Mouse (Mus musculus) forebrain, embryonic 15.5 days (tissue): ENCODE measurements at regions not wholly inside any gene's neighbourhood (a gene's known extent, or its start where the extent isn't known, plus 50 kb on each side); places are given as distances from the start of the nearest gene placed in this dataset.
A peak's percentile ranks its signal among the peaks of the same experiment; 100 is the strongest.

Experiments used
- ATAC-seq: fragments of 200-750 bp; cut with Nextera tagmentation; replicated peaks from 2 replicates; pipeline ENCODE4 v1.8.0; 2017; ENCODE audit warnings: mild to moderate bottlenecking, moderate TSS enrichment, moderate library complexity
- H3K27ac ChIP-seq: fragments of 300-500 bp; sonication (generic); replicated peaks from 2 replicates; pipeline ENCODE4 v1.5.1; 2015; ENCODE audit warnings: mild to moderate bottlenecking, inconsistent platforms
- H3K27me3 ChIP-seq: fragments of 300-500 bp; sonication (generic); 2 replicates; pipeline ENCODE4 v1.6.1; 2015; ENCODE audit warnings: inconsistent platforms
- H3K36me3 ChIP-seq: fragments of 300-500 bp; sonication (generic); 2 replicates; pipeline ENCODE4 v1.6.1; 2015; ENCODE audit warnings: mild to moderate bottlenecking, inconsistent platforms
- H3K4me1 ChIP-seq: fragments of 300-500 bp; sonication (generic); 2 replicates; pipeline ENCODE4 v1.6.1; 2015; ENCODE audit warnings: inconsistent platforms
- H3K4me2 ChIP-seq: fragments of 300-500 bp; sonication (generic); replicated peaks from 2 replicates; pipeline ENCODE4 v1.6.1; 2015; ENCODE audit warnings: mild to moderate bottlenecking, inconsistent platforms
- H3K4me3 ChIP-seq: fragments of 300-500 bp; sonication (generic); 2 replicates; pipeline ENCODE4 v1.5.1; 2015; ENCODE audit warnings: mild to moderate bottlenecking, inconsistent platforms
- H3K9ac ChIP-seq: fragments of 300-500 bp; sonication (generic); replicated peaks from 2 replicates; pipeline ENCODE4 v1.6.1; 2015; ENCODE audit warnings: mild to moderate bottlenecking, inconsistent platforms
- H3K9me3 ChIP-seq: fragments of 300-500 bp; sonication (generic); 2 replicates; pipeline ENCODE4 v1.6.1; 2016; ENCODE audit warnings: inconsistent platforms
- WGBS: fragments of 180-500 bp; shearing (Covaris S2); methylation state at CpG from one replicate; pipeline ENCODE4 v1.1.7; 2015; ENCODE audit warnings: mixed read lengths; 5-methylcytosine and 5-hydroxymethylcytosine counted together

- H3K36me3 ChIP-seq = no peaks in the 10 kb centered on the region
- H3K27ac ChIP-seq = no peak overlapping the region
- H3K9me3 ChIP-seq = no peaks in the 10 kb centered on the region
- no peak overlapping the region for H3K4me2 ChIP-seq
- H3K27me3 ChIP-seq = no peaks in the 10 kb centered on the region
- ATAC-seq = no peak
- no peaks in the 10 kb centered on the region for H3K4me1 ChIP-seq
- no peak overlapping the region for H3K9ac ChIP-seq
- H3K4me3 ChIP-seq = no peak overlapping the region
- 83% methylated on average over 5 of the region's 5 CpGs for WGBS
Observed at GRCm38 (mm10) chr19:44626261-44626660, 63.6 kb downstream of the Hif1an start.

GRCm38 (mm10) chr19:44629705-44630104 lies 67.1 kb downstream of the Hif1an start:
- H3K27me3 ChIP-seq = no peaks in the 10 kb centered on the region
- H3K27ac ChIP-seq = no peak overlapping the region
- H3K9ac ChIP-seq = no peak overlapping the region
- ATAC-seq = no peak
- whole genome bisulfite sequencing = 69% methylated on average over 7 of the region's 7 CpGs
- H3K9me3 ChIP-seq = no peaks in the 10 kb centered on the region
- H3K4me2 ChIP-seq = no peak overlapping the region
- no peaks in the 10 kb centered on the region for H3K36me3 ChIP-seq
- H3K4me1 ChIP-seq = no peaks in the 10 kb centered on the region
- no peak overlapping the region for H3K4me3 ChIP-seq

- H3K4me3 ChIP-seq = no peak overlapping the region
- no peak overlapping the region for H3K27ac ChIP-seq
- no peak for ATAC-seq
- no peak overlapping the region for H3K4me2 ChIP-seq
- WGBS = 76% methylated on average over 19 of the region's 19 CpGs
- no peaks in the 10 kb centered on the region for H3K9me3 ChIP-seq
- no peaks in the 10 kb centered on the region for H3K4me1 ChIP-seq
- no peaks in the 10 kb centered on the region for H3K27me3 ChIP-seq
- H3K9ac ChIP-seq = no peak overlapping the region
- H3K36me3 ChIP-seq = no peaks in the 10 kb centered on the region
Observed at GRCm38 (mm10) chr19:44631356-44632007, 68.8 kb downstream of the Hif1an start.

GRCm38 (mm10) chr19:44637145-44637719 lies 74.6 kb downstream of the Hif1an start:
- Histone ChIP-seq H3K27ac (no peak overlapping the region), H3K4me2 (no peak overlapping the region), H3K4me3 (no peak overlapping the region), H3K4me1 (peaks cover 10% of the 10 kb centered on the region), H3K9ac (no peak overlapping the region), H3K9me3 (no peaks in the 10 kb centered on the region), H3K36me3 (no peaks in the 10 kb centered on the region), H3K27me3 (peaks cover 29% of the 10 kb centered on the region)
- WGBS = 83% methylated on average over 9 of the region's 9 CpGs
- no peak for ATAC-seq

- H3K9me3 ChIP-seq = no peaks in the 10 kb centered on the region
- H3K4me3 ChIP-seq = peak overlapping the region; percentile 33
- H3K4me1 ChIP-seq = peaks cover 10% of the 10 kb centered on the region
- H3K4me2 ChIP-seq = peak overlapping the region; percentile 48
- 0% methylated on average over 25 of the region's 26 CpGs for WGBS
- H3K36me3 ChIP-seq = no peaks in the 10 kb centered on the region
- H3K27ac ChIP-seq = no peak overlapping the region
- H3K27me3 ChIP-seq = peaks cover 37% of the 10 kb centered on the region
- H3K9ac ChIP-seq = 0 out of 2 replicates have a peak overlapping the region, but pooled peaks have one; percentile 6
- no peak; the same call in 1 of the 2 replicates for ATAC-seq
Observed at GRCm38 (mm10) chr19:44640021-44640420, 77.4 kb downstream of the Hif1an start.

GRCm38 (mm10) chr19:44640551-44640950 lies 77.9 kb downstream of the Hif1an start:
- WGBS = 0% methylated on average over 1 of the region's 1 CpGs
- Histone ChIP-seq H3K9ac (0 out of 2 replicates have a peak overlapping the region, but pooled peaks have one; percentile 6), H3K4me2 (peak overlapping the region; percentile 48), H3K27me3 (peaks cover 37% of the 10 kb centered on the region), H3K36me3 (no peaks in the 10 kb centered on the region), H3K9me3 (no peaks in the 10 kb centered on the region), H3K4me1 (peaks cover 10% of the 10 kb centered on the region), H3K4me3 (peak overlapping the region; percentile 33), H3K27ac (no peak overlapping the region)
- no peak for ATAC-seq

GRCm38 (mm10) chr19:44642294-44642693 lies 79.6 kb downstream of the Hif1an start:
- no peak for ATAC-seq
- no peaks in the 10 kb centered on the region for H3K9me3 ChIP-seq
- H3K27ac ChIP-seq = no peak overlapping the region
- H3K4me1 ChIP-seq = peaks cover 22% of the 10 kb centered on the region
- no peak overlapping the region for H3K4me3 ChIP-seq
- no peak overlapping the region for H3K9ac ChIP-seq
- H3K36me3 ChIP-seq = no peaks in the 10 kb centered on the region
- 61% methylated on average over 4 of the region's 4 CpGs for WGBS
- H3K27me3 ChIP-seq = peaks cover 40% of the 10 kb centered on the region
- H3K4me2 ChIP-seq = no peak overlapping the region

- no peak overlapping the region for H3K4me3 ChIP-seq
- no peaks in the 10 kb centered on the region for H3K9me3 ChIP-seq
- no peak for ATAC-seq
- no peak overlapping the region for H3K9ac ChIP-seq
- H3K27me3 ChIP-seq = peaks cover 47% of the 10 kb centered on the region
- no peaks in the 10 kb centered on the region for H3K36me3 ChIP-seq
- 35% methylated on average over 3 of the region's 3 CpGs for WGBS
- H3K27ac ChIP-seq = no peak overlapping the region
- H3K4me2 ChIP-seq = no peak overlapping the region
- H3K4me1 ChIP-seq = peaks cover 22% of the 10 kb centered on the region
Observed at GRCm38 (mm10) chr19:44644376-44644775, 81.7 kb downstream of the Hif1an start.

GRCm38 (mm10) chr19:44644929-44645328 lies 82.3 kb downstream of the Hif1an start:
- no peaks in the 10 kb centered on the region for H3K9me3 ChIP-seq
- no peak for ATAC-seq
- H3K27me3 ChIP-seq = peaks cover 47% of the 10 kb centered on the region

GRCm38 (mm10) chr19:44646548-44646947 lies 83.9 kb downstream of the Hif1an start:
- Histone ChIP-seq H3K9me3 (no peaks in the 10 kb centered on the region), H3K9ac (no peak overlapping the region), H3K36me3 (no peaks in the 10 kb centered on the region), H3K27me3 (peaks cover 53% of the 10 kb centered on the region), H3K4me1 (peaks cover 12% of the 10 kb centered on the region), H3K27ac (peak overlapping the region; percentile 73), H3K4me3 (no peak overlapping the region), H3K4me2 (no peak overlapping the region)
- peak; percentile 60; the same call in 1 of the 2 replicates for ATAC-seq
- 56% methylated on average over 9 of the region's 9 CpGs for WGBS

More at GRCm38 (mm10) chr19:44644929-44645328, 82.3 kb downstream of the Hif1an start:
- WGBS = 59% methylated on average over 4 of the region's 4 CpGs
- Histone ChIP-seq H3K4me3 (no peak overlapping the region), H3K36me3 (no peaks in the 10 kb centered on the region), H3K4me1 (peaks cover 18% of the 10 kb centered on the region), H3K9ac (no peak overlapping the region), H3K27ac (no peak overlapping the region), H3K4me2 (no peak overlapping the region)

- no peaks in the 10 kb centered on the region for H3K36me3 ChIP-seq
- WGBS = 60% methylated on average over 7 of the region's 7 CpGs
- ATAC-seq = no peak
- peaks cover 48% of the 10 kb centered on the region for H3K27me3 ChIP-seq
- H3K9ac ChIP-seq = no peak overlapping the region
- no peak overlapping the region for H3K4me2 ChIP-seq
- peaks cover 12% of the 10 kb centered on the region for H3K4me1 ChIP-seq
- H3K9me3 ChIP-seq = no peaks in the 10 kb centered on the region
- no peak overlapping the region for H3K4me3 ChIP-seq
- no peak overlapping the region for H3K27ac ChIP-seq
Observed at GRCm38 (mm10) chr19:44649206-44649605, 86.6 kb downstream of the Hif1an start.

GRCm38 (mm10) chr19:44650841-44651240 lies 88.2 kb downstream of the Hif1an start:
- no peak overlapping the region for H3K9ac ChIP-seq
- H3K4me3 ChIP-seq = no peak overlapping the region
- H3K27ac ChIP-seq = no peak overlapping the region
- H3K4me2 ChIP-seq = no peak overlapping the region
- no peaks in the 10 kb centered on the region for H3K9me3 ChIP-seq
- no peaks in the 10 kb centered on the region for H3K36me3 ChIP-seq
- 39% methylated on average over 2 of the region's 2 CpGs for WGBS
- peaks cover 51% of the 10 kb centered on the region for H3K27me3 ChIP-seq
- no peak for ATAC-seq
- H3K4me1 ChIP-seq = peaks cover 12% of the 10 kb centered on the region
